Mouse (Mus musculus): ENCODE data around the gene Sgcd. TPM values are rescaled to one million over a fixed set of nuclear protein-coding genes. Genes with fewer than 3 reads are reported as not detected.

Sgcd gene
- polyA plus RNA-seq, 1 experiment, result 6.1 TPM

DNA sequence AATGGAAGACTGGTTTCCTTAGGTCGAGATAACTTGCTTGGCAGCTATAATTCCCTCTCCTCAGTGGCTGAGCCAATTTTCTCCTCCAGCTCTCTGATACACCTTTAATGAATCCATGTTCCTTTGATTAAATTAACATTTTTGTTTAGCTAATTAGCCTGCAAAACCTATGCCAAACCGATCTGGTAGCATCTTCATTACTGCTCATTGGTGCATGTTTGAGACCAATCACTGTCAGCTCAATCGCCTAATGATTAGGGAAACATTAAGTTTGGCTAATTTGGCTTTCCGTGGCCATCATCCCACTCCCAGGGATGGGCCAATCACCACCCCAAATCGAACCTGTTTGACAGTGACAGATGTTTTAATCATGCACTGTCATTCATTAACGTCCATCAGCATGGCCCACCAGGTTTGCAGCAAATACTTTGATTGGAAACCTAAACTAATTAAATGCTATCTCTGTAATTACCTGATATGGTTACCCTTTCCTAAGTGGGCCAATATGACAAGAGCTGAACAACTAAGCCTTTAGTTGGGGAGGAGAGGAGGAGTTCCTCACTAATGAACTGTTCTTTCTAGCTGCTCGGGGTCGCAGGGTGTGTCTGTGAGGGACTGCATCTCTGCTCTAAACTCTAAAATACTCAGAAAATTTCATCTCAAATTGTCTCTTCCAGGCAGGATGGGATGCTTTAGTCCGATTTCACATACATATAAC, 724.3 kb downstream of the Sgcd start:
- no peak for TF ChIP-seq CTCF (IDR thresholded peaks at IDR 0.05; ENCODE audit: borderline replicate concordance, extremely low read depth, insufficient read depth, insufficient read length)
- TF ChIP-seq POLR2A (IDR thresholded peaks at IDR 0.05; ENCODE audit: borderline replicate concordance, extremely low read depth, insufficient read depth, insufficient read length, poor library complexity, severe bottlenecking), result no peak
- DNase-seq (ENCODE audit: low read depth), result peak; percentile 92

GRCm38 (mm10) chr11:47250301-47250700, 738.5 kb downstream of the Sgcd start:
- TF ChIP-seq POLR2A (IDR thresholded peaks at IDR 0.05; ENCODE audit: borderline replicate concordance, extremely low read depth, insufficient read depth, insufficient read length, poor library complexity, severe bottlenecking) (no peak), CTCF (IDR thresholded peaks at IDR 0.05; ENCODE audit: borderline replicate concordance, extremely low read depth, insufficient read depth, insufficient read length) (no peak)
- peak; percentile 37 for DNase-seq (ENCODE audit: low read depth)

DNA sequence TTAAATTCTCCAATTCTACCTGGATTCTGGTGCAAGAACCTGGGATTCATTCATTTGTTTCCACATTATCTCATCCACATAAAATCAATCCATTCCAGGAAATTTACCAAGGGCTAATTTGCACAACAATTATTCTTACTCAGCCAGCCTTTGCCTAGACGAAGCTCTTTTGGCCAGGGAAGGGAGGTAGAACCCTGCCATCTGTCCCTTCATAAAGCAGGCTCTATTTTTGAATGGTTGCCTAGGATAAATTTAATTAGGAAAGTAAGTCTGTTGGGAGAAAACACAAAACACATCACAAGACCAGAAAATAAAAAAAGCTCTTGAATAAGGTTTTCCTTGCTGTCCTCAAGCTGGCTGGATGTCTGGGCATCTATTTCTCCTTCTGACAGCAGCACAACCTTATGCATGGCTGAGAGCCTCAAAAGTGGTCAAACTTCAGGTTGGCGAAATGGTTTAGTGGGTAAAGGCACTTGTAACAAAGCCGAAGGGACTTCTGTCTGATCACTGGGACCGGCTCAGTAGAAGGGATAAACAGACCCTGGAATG, 740.4 kb downstream of the Sgcd start:
- peak; percentile 88 for DNase-seq (ENCODE audit: low read depth)
- TF ChIP-seq CTCF (IDR thresholded peaks at IDR 0.05; ENCODE audit: borderline replicate concordance, extremely low read depth, insufficient read depth, insufficient read length) (no peak), POLR2A (IDR thresholded peaks at IDR 0.05; ENCODE audit: borderline replicate concordance, extremely low read depth, insufficient read depth, insufficient read length, poor library complexity, severe bottlenecking) (no peak)

DNA sequence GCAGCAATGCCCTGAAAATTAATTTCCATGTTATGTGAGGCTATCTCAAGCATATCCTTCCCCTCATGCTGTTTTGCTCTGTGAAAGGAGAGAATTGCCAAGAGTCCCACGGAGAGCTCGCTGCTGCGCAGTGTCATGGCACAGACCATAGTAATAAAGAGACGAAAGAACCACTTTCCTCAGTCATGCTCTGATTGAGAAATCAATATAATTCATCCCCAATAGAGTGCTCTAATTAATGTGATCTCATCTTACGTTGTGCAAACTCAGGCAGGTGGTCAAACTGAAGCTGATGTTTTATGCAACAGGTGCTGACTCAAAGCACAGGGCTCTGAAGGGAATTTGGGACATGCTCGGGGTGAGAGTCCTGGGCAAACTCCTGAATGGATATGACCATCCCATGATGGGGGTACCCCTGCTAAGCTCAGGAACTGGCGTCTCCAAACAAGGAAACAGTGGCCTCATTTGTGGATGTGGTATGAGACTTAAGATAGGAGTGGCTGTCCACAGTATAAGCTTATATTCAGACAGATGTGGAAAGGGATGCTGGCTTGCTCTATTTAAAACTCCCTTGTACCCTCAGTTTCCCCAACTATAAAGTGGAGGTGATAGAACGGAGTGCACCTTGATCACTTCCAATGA, 740.9 kb downstream of the Sgcd start:
- DNase-seq (ENCODE audit: low read depth), result peak; percentile 28

GRCm38 (mm10) chr11:47242401-47242800, 746.4 kb downstream of the Sgcd start:
- TF ChIP-seq CTCF (IDR thresholded peaks at IDR 0.05; ENCODE audit: borderline replicate concordance, extremely low read depth, insufficient read depth, insufficient read length) (no peak), POLR2A (IDR thresholded peaks at IDR 0.05; ENCODE audit: borderline replicate concordance, extremely low read depth, insufficient read depth, insufficient read length, poor library complexity, severe bottlenecking) (no peak)
- DNase-seq (ENCODE audit: low read depth), result peak; percentile 62

More for the DNA sequence above, 740.9 kb downstream of the Sgcd start:
- TF ChIP-seq CTCF (IDR thresholded peaks at IDR 0.05; ENCODE audit: borderline replicate concordance, extremely low read depth, insufficient read depth, insufficient read length) (no peak), POLR2A (IDR thresholded peaks at IDR 0.05; ENCODE audit: borderline replicate concordance, extremely low read depth, insufficient read depth, insufficient read length, poor library complexity, severe bottlenecking) (no peak)

- DNase-seq (ENCODE audit: low read depth), result no peak
- TF ChIP-seq CTCF (IDR thresholded peaks at IDR 0.05; ENCODE audit: borderline replicate concordance, extremely low read depth, insufficient read depth, insufficient read length) (no peak), POLR2A (IDR thresholded peaks at IDR 0.05; ENCODE audit: borderline replicate concordance, extremely low read depth, insufficient read depth, insufficient read length, poor library complexity, severe bottlenecking) (no peak)
Measured at GRCm38 (mm10) chr11:47228222-47228621, 760.5 kb downstream of the Sgcd start.

GRCm38 (mm10) chr11:47224148-47224547, 764.6 kb downstream of the Sgcd start:
- no peak for TF ChIP-seq POLR2A (IDR thresholded peaks at IDR 0.05; ENCODE audit: borderline replicate concordance, extremely low read depth, insufficient read depth, insufficient read length, poor library complexity, severe bottlenecking)
- no peak for TF ChIP-seq CTCF (IDR thresholded peaks at IDR 0.05; ENCODE audit: borderline replicate concordance, extremely low read depth, insufficient read depth, insufficient read length)

GRCm38 (mm10) chr11:47211531-47211930, 777.2 kb downstream of the Sgcd start:
- DNase-seq (ENCODE audit: low read depth), result no peak

More at GRCm38 (mm10) chr11:47224148-47224547, 764.6 kb downstream of the Sgcd start:
- no peak for DNase-seq (ENCODE audit: low read depth)

GRCm38 (mm10) chr11:47206461-47206860, 782.3 kb downstream of the Sgcd start:
- TF ChIP-seq POLR2A (IDR thresholded peaks at IDR 0.05; ENCODE audit: borderline replicate concordance, extremely low read depth, insufficient read depth, insufficient read length, poor library complexity, severe bottlenecking) (no peak), CTCF (IDR thresholded peaks at IDR 0.05; ENCODE audit: borderline replicate concordance, extremely low read depth, insufficient read depth, insufficient read length) (no peak)
- DNase-seq (ENCODE audit: low read depth), result peak; percentile 46

More at GRCm38 (mm10) chr11:47211531-47211930, 777.2 kb downstream of the Sgcd start:
- no peak for TF ChIP-seq CTCF (IDR thresholded peaks at IDR 0.05; ENCODE audit: borderline replicate concordance, extremely low read depth, insufficient read depth, insufficient read length)
- no peak for TF ChIP-seq POLR2A (IDR thresholded peaks at IDR 0.05; ENCODE audit: borderline replicate concordance, extremely low read depth, insufficient read depth, insufficient read length, poor library complexity, severe bottlenecking)

- TF ChIP-seq POLR2A (IDR thresholded peaks at IDR 0.05; ENCODE audit: borderline replicate concordance, extremely low read depth, insufficient read depth, insufficient read length, poor library complexity, severe bottlenecking), result no peak
- no peak for TF ChIP-seq CTCF (IDR thresholded peaks at IDR 0.05; ENCODE audit: borderline replicate concordance, extremely low read depth, insufficient read depth, insufficient read length)
- DNase-seq (ENCODE audit: low read depth), result no peak
Measured at GRCm38 (mm10) chr11:47199106-47199505, 789.7 kb downstream of the Sgcd start.

DNA sequence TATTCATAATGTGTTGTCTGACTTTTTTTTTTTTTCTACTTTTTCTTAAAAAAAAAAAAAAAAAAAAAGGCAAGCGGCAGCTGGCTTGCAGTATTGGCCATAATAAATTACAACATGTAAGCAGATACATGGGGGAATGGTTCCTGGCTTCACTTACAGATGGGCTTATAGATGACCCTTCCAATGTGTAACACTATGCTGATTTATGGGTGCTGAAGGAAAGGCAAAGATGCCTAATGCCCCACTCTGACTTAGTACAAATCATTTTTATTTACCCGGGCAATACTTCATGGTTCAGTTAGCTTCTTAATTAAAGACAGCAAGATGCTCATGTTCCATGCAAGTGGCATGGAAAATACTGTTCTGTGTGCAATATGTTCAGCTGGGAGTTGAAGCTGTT, 800.2 kb downstream of the Sgcd start:
- TF ChIP-seq CTCF (IDR thresholded peaks at IDR 0.05; ENCODE audit: borderline replicate concordance, extremely low read depth, insufficient read depth, insufficient read length) (no peak), POLR2A (IDR thresholded peaks at IDR 0.05; ENCODE audit: borderline replicate concordance, extremely low read depth, insufficient read depth, insufficient read length, poor library complexity, severe bottlenecking) (no peak)
- no peak for DNase-seq (ENCODE audit: low read depth)
